Mouse (Mus musculus): ENCODE measurements around the gene Mknk2.

GRCm38 (mm10) chr10:80622661-80623456 is 55.1 kb downstream of the Mknk2 start, which contains the start of gene Csnk1g2:
- TF ChIP-seq CTCF (IDR thresholded peaks at IDR 0.05; ENCODE audit: low read depth, low read length) (no peak), POLR2A (IDR thresholded peaks at IDR 0.05; ENCODE audit: insufficient read depth, low read length) (no peak), EP300 (IDR thresholded peaks at IDR 0.05; ENCODE audit: insufficient read depth, low read depth, low read length) (no peak)

Measured in ES-Bruce4 (cell line).